Mouse (Mus musculus) liver, embryonic 14.5 days (tissue): ENCODE data around the gene Hes3.
A peak's percentile ranks its signal among the peaks of the same experiment; 100 is the strongest.

Experiments used
- CTCF ChIP-seq: IDR thresholded peaks from 2 replicates; pipeline ENCODE4 v1.5.1; 2016; ENCODE audit warnings: antibody characterized with exemption, low read depth, control low read depth
- EP300 ChIP-seq: IDR thresholded peaks from 2 replicates; pipeline ENCODE4 v1.6.1; 2016; ENCODE audit warnings: antibody characterized with exemption, low read depth

GRCm38 (mm10) chr4:152296874-152297861, 5.7 kb upstream of the Hes3 start, which contains the start of gene Icmt:
- TF ChIP-seq CTCF (no peak; the same call in 1 of the 2 replicates), EP300 (peak; percentile 66)
